Mouse (Mus musculus) kidney, adult 18-20 months (tissue): ENCODE results near the gene 1520401A03Rik.

Experiments
- DNase-seq: peaks from one replicate; pipeline ENCODE4 v3.0.0; 2021

Gene 1520401A03Rik

GRCm38 (mm10) chr17:23699131-23700077 lies 23.2 kb downstream of the 1520401A03Rik start:
- DNase-seq = peak; percentile 51

- no peak for DNase-seq
These were observed 26.8 kb downstream of the 1520401A03Rik start for GRCm38 (mm10) chr17:23695801-23696200.

GRCm38 (mm10) chr17:23694491-23694890 lies 28.1 kb downstream of the 1520401A03Rik start:
- DNase-seq = no peak

- DNase-seq = peak; percentile 7
These were observed 38.5 kb downstream of the 1520401A03Rik start, which contains the start of gene Cldn9 for GRCm38 (mm10) chr17:23683856-23684672. Gene Cldn9, minus strand, starts transcription at chr17:23684026.

GRCm38 (mm10) chr17:23683226-23683625 lies 39.4 kb downstream of the 1520401A03Rik start:
- no peak for DNase-seq

GRCm38 (mm10) chr17:23682530-23682929 lies 40.1 kb downstream of the 1520401A03Rik start:
- DNase-seq = peak; percentile 13

- no peak for DNase-seq
These were observed 40.5 kb downstream of the 1520401A03Rik start for GRCm38 (mm10) chr17:23682092-23682491.

GRCm38 (mm10) chr17:23681086-23681485 lies 41.5 kb downstream of the 1520401A03Rik start:
- DNase-seq = no peak

GRCm38 (mm10) chr17:23680336-23680735 lies 42.2 kb downstream of the 1520401A03Rik start:
- no peak for DNase-seq

GRCm38 (mm10) chr17:23679127-23679835 lies 43.3 kb downstream of the 1520401A03Rik start, which contains the start of gene Cldn6:
Gene Cldn6, plus strand, starts transcription at chr17:23679249.
- DNase-seq = no peak

- DNase-seq = peak; percentile 90
These were observed 45.3 kb downstream of the 1520401A03Rik start, which contains the start of gene Tnfrsf12a for GRCm38 (mm10) chr17:23677236-23677679. Gene Tnfrsf12a, minus strand, starts transcription at chr17:23677468.

GRCm38 (mm10) chr17:23676473-23677031 lies 46.0 kb downstream of the 1520401A03Rik start:
- peak; percentile 42 for DNase-seq

- DNase-seq = peak; percentile 60
These were observed 46.9 kb downstream of the 1520401A03Rik start for GRCm38 (mm10) chr17:23675564-23676281.

GRCm38 (mm10) chr17:23675127-23675526 lies 47.5 kb downstream of the 1520401A03Rik start:
- peak; percentile 20 for DNase-seq

GRCm38 (mm10) chr17:23674271-23674952 lies 48.2 kb downstream of the 1520401A03Rik start:
- DNase-seq = peak; percentile 39

GRCm38 (mm10) chr17:23673424-23674073 lies 49.0 kb downstream of the 1520401A03Rik start, which contains the start of the genes Hcfc1r1 and Thoc6:
Gene Hcfc1r1, plus strand, starts transcription at chr17:23673596.
Gene Thoc6, minus strand, starts transcription at chr17:23673882.
- DNase-seq = peak; percentile 97

- DNase-seq = no peak
These were observed 49.8 kb downstream of the 1520401A03Rik start for GRCm38 (mm10) chr17:23672761-23673160.

- DNase-seq = no peak
These were observed 51.1 kb downstream of the 1520401A03Rik start for GRCm38 (mm10) chr17:23671519-23671918.

GRCm38 (mm10) chr17:23670516-23671074 lies 52.0 kb downstream of the 1520401A03Rik start:
- DNase-seq = no peak

GRCm38 (mm10) chr17:23665511-23665910 lies 57.1 kb downstream of the 1520401A03Rik start:
- DNase-seq = no peak
